Mouse (Mus musculus): ENCODE results near the gene Lrrc39.
"Not testable (repeated sequence)": the region's sequence is repeated elsewhere in the genome, so short reads cannot be mapped to it uniquely, and the experiment has no call there.

Lrrc39 gene

DNA sequence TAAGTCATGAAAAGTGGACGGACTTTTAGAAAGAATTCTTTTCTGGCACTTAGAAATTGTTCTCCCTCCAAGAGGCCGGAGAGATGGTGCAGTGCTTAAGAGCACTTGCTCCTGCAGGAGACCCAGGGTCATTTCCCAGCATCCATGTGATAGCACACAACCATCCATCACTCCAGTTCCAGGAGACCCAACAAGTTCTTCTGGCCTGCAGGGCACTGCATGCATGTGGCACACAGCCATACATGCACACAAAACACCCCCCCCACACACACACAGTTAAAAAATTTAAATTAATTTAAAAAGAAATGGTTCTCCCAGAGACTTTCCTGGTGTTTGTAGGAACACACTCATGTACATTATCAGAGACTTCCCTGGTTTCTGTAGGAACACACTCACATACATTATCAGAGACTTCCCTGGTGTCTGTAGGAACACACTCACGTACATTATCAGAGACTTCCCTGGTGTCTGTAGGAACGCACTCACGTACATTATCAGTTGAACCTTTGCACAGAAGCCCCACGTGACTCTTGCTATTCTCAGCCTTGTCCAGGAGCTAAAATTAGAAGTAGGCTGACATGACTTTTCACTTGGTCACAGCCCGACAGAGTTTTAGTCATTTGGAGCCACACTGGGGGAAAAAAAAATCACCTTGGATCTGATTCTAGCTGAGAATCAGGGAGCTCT lies at the start of gene Lrrc39:
Gene Lrrc39, plus strand, starts transcription at position 566 of the 687 bp plus-strand sequence.
- Histone ChIP-seq H3K27me3 (ENCODE audit: control insufficient read depth, insufficient read depth, low read length, poor library complexity, severe bottlenecking) (no peaks in the 10 kb centered on the region), H3K36me3 (ENCODE audit: control insufficient read depth, insufficient read depth, low read length, poor library complexity, severe bottlenecking) (no peaks in the 10 kb centered on the region)
- DNase-seq (ENCODE audit: low read depth, low spot score) = no peak

DNA sequence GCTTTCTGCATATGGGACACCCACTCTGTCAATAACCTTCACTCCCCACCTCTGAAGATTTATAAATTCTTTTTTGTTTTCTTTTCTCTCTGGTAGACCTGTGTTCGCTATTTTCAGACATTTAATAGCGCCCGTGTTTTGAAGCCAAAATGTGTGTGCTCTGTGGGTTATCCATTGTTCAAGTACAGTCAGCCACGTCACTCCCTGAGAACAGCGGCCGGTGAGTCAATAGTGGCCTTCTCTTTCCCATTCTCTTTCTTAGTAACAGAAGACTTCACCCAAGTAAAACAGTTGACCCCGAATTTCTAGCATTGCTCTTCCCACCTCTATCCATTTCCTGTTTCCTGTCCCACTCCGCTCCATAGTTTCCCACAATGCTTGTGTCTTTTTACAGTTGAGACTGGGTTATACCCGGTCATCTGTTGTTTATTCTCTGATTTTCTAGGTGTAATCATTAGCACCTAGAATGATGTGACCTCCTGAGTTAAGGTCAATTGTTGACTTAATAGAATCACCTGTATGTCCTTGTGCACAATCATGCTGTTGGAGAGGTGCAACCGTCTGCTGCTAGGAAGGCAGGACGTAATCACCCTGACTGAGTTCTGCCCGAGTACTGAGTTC lies 42.5 kb upstream of the Lrrc39 start:
- Histone ChIP-seq H3K27me3 (ENCODE audit: control insufficient read depth, insufficient read depth, low read length, poor library complexity, severe bottlenecking) (no peaks in the 10 kb centered on the region), H3K36me3 (ENCODE audit: control insufficient read depth, insufficient read depth, low read length, poor library complexity, severe bottlenecking) (peaks cover 7% of the 10 kb centered on the region; the same call in 1 of the 2 replicates)
- no peak for DNase-seq (ENCODE audit: low read depth, low spot score)

GRCm38 (mm10) chr3:116529741-116530140 lies 33.0 kb upstream of the Lrrc39 start:
- peaks cover 4% of the 10 kb centered on the region; the same call in 1 of the 2 replicates for H3K36me3 ChIP-seq (ENCODE audit: control insufficient read depth, insufficient read depth, low read length, poor library complexity, severe bottlenecking)
- H3K27me3 ChIP-seq (ENCODE audit: control insufficient read depth, insufficient read depth, low read length, poor library complexity, severe bottlenecking) = 0 out of 2 replicates have a peak, but pooled peaks cover 1% of the 10 kb centered on the region
- DNase-seq (ENCODE audit: low read depth, low spot score) = no peak

GRCm38 (mm10) chr3:116530826-116531225 lies 31.9 kb upstream of the Lrrc39 start:
- 0 out of 2 replicates have a peak, but pooled peaks cover 1% of the 10 kb centered on the region for H3K27me3 ChIP-seq (ENCODE audit: control insufficient read depth, insufficient read depth, low read length, poor library complexity, severe bottlenecking)
- H3K36me3 ChIP-seq (ENCODE audit: control insufficient read depth, insufficient read depth, low read length, poor library complexity, severe bottlenecking) = peaks cover 3% of the 10 kb centered on the region; the same call in 1 of the 2 replicates
- no peak for DNase-seq (ENCODE audit: low read depth, low spot score)

DNA sequence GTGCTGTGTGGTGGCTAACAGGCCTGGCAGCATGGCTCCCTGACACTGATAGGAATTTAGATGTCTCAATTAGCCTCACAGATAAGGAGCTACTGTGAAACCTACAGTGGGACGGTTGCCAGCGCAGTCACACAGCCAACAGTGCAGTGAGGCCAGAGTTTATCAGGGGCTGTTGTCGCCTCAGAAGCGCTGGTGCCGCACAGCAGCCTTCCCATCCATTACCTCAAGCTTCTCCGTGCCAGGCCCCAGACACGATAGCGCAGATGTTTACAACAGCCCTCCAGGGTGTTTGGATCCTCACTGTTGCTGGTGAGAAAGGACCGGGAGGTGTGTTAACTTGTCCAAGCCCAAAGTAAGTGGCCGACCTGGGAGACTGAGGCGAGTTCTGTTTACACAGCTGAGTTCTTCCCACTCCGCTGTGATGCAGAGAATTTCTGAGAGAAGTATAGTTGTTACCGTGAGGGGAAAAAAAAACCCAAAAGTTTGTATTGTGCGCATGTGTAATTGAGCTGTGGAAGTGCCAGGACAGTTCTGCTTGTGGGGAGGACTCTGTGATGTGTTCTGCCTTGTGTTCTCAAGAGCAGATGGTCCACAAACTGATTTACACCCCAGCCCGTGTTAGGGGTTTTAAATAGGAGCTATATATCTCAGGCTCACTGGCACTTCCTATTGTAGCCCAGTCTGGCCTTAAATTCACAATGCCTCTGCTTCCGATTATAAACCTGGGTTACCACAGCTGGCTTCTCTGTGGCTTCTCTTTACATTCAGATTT lies 26.2 kb upstream of the Lrrc39 start:
- no peaks in the 10 kb centered on the region for H3K27me3 ChIP-seq (ENCODE audit: control insufficient read depth, insufficient read depth, low read length, poor library complexity, severe bottlenecking)
- peaks cover 15% of the 10 kb centered on the region for H3K36me3 ChIP-seq (ENCODE audit: control insufficient read depth, insufficient read depth, low read length, poor library complexity, severe bottlenecking)
- DNase-seq (ENCODE audit: low read depth, low spot score) = no peak

GRCm38 (mm10) chr3:116537200-116537573 lies 25.6 kb upstream of the Lrrc39 start:
- no peak for DNase-seq (ENCODE audit: low read depth, low spot score)
- Histone ChIP-seq H3K36me3 (ENCODE audit: control insufficient read depth, insufficient read depth, low read length, poor library complexity, severe bottlenecking) (peaks cover 15% of the 10 kb centered on the region), H3K27me3 (ENCODE audit: control insufficient read depth, insufficient read depth, low read length, poor library complexity, severe bottlenecking) (no peaks in the 10 kb centered on the region)

GRCm38 (mm10) chr3:116542070-116542469 lies 20.7 kb upstream of the Lrrc39 start:
- Histone ChIP-seq H3K36me3 (ENCODE audit: control insufficient read depth, insufficient read depth, low read length, poor library complexity, severe bottlenecking) (peaks cover 14% of the 10 kb centered on the region), H3K27me3 (ENCODE audit: control insufficient read depth, insufficient read depth, low read length, poor library complexity, severe bottlenecking) (no peaks in the 10 kb centered on the region)
- DNase-seq (ENCODE audit: low read depth, low spot score) = no peak

GRCm38 (mm10) chr3:116542532-116542931 lies 20.2 kb upstream of the Lrrc39 start:
- Histone ChIP-seq H3K36me3 (ENCODE audit: control insufficient read depth, insufficient read depth, low read length, poor library complexity, severe bottlenecking) (peaks cover 14% of the 10 kb centered on the region), H3K27me3 (ENCODE audit: control insufficient read depth, insufficient read depth, low read length, poor library complexity, severe bottlenecking) (no peaks in the 10 kb centered on the region)
- DNase-seq (ENCODE audit: low read depth, low spot score) = no peak

DNA sequence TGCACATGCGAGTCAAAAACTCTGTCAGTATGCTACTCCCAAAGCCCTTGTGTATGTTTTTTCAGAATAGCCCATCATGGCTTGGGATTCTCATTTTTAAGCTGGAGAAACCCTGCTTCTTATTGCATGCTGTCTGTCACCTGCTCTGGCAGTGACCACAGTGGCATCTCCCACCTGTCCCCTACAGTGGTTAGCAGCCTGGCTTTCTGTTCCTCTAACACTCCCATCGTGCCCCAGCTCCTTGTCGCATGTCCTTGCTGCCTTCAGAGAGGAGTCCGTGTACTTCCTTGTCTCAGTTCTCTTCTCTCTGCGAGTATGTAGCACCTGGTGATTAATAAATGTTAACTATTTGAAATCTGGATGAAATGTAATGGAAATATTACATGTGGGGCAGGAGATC lies 15.3 kb upstream of the Lrrc39 start:
- no peak for DNase-seq (ENCODE audit: low read depth, low spot score)
- peaks cover 2% of the 10 kb centered on the region for H3K36me3 ChIP-seq (ENCODE audit: control insufficient read depth, insufficient read depth, low read length, poor library complexity, severe bottlenecking)
- H3K27me3 ChIP-seq (ENCODE audit: control insufficient read depth, insufficient read depth, low read length, poor library complexity, severe bottlenecking) = no peaks in the 10 kb centered on the region

DNA sequence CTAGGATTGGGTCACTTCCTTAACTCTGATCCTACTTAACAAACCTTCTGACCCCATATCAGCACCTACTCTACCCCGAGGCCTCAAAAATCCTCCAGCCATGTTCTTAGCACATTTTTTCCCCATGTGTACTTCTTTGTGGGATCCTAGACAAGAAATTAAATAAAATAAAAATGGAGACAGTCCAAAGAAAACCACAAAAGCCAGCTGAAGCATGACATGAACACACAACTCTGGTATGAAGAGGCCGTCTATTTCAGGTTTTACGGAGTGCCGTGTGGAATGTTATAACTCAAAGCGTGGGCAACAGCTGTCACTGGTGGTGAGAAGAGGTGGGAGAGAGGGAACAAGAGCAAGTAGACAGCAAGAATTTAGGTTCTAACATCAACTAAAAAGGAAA lies 11.4 kb upstream of the Lrrc39 start:
- DNase-seq (ENCODE audit: low read depth, low spot score) = no peak
- H3K27me3 ChIP-seq (ENCODE audit: control insufficient read depth, insufficient read depth, low read length, poor library complexity, severe bottlenecking) = no peaks in the 10 kb centered on the region
- no peaks in the 10 kb centered on the region; the same call in 1 of the 2 replicates for H3K36me3 ChIP-seq (ENCODE audit: control insufficient read depth, insufficient read depth, low read length, poor library complexity, severe bottlenecking)

DNA sequence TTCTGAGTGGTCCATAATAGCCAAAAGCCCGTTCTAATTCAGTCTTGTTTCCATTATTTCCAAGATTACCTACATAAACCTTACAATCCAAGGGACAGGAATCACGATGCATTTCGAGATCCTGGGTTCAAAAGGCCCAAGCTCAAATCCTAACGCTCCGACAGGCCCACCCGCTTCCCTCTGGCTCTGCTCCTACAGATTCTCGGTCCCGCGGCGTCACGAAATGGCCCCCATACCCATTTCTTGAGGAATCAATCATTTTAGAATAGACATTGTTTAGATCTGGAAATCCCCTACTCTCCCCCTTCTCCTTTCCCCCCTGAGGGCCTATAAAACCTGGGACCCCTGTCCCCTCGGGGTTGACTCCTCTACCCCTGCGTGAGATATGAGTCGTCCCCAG lies 1.5 kb upstream of the Lrrc39 start:
- not testable (repeated sequence) for H3K27me3 ChIP-seq (ENCODE audit: control insufficient read depth, insufficient read depth, low read length, poor library complexity, severe bottlenecking); H3K36me3 ChIP-seq (ENCODE audit: control insufficient read depth, insufficient read depth, low read length, poor library complexity, severe bottlenecking); DNase-seq (ENCODE audit: low read depth, low spot score)

GRCm38 (mm10) chr3:116563095-116563492 lies 321 bp downstream of the Lrrc39 start:
- no peak for DNase-seq (ENCODE audit: low read depth, low spot score)
- Histone ChIP-seq H3K36me3 (ENCODE audit: control insufficient read depth, insufficient read depth, low read length, poor library complexity, severe bottlenecking) (no peaks in the 10 kb centered on the region), H3K27me3 (ENCODE audit: control insufficient read depth, insufficient read depth, low read length, poor library complexity, severe bottlenecking) (no peaks in the 10 kb centered on the region)

GRCm38 (mm10) chr3:116570628-116571027 lies 7.9 kb downstream of the Lrrc39 start:
- Histone ChIP-seq H3K36me3 (ENCODE audit: control insufficient read depth, insufficient read depth, low read length, poor library complexity, severe bottlenecking) (no peaks in the 10 kb centered on the region), H3K27me3 (ENCODE audit: control insufficient read depth, insufficient read depth, low read length, poor library complexity, severe bottlenecking) (no peaks in the 10 kb centered on the region)
- no peak for DNase-seq (ENCODE audit: low read depth, low spot score)

GRCm38 (mm10) chr3:116577286-116577685 lies 14.5 kb downstream of the Lrrc39 start:
- no peak for DNase-seq (ENCODE audit: low read depth, low spot score)
- peaks cover 3% of the 10 kb centered on the region; the same call in 1 of the 2 replicates for H3K36me3 ChIP-seq (ENCODE audit: control insufficient read depth, insufficient read depth, low read length, poor library complexity, severe bottlenecking)
- no peaks in the 10 kb centered on the region for H3K27me3 ChIP-seq (ENCODE audit: control insufficient read depth, insufficient read depth, low read length, poor library complexity, severe bottlenecking)

GRCm38 (mm10) chr3:116582201-116582600 lies 19.4 kb downstream of the Lrrc39 start:
- DNase-seq (ENCODE audit: low read depth, low spot score) = no peak
- Histone ChIP-seq H3K27me3 (ENCODE audit: control insufficient read depth, insufficient read depth, low read length, poor library complexity, severe bottlenecking) (no peaks in the 10 kb centered on the region), H3K36me3 (ENCODE audit: control insufficient read depth, insufficient read depth, low read length, poor library complexity, severe bottlenecking) (peaks cover 11% of the 10 kb centered on the region; the same call in 1 of the 2 replicates)

Data from splenic B cell, adult 2 months (primary cell).